Mouse (Mus musculus): ENCODE results near the gene Dynlrb2.
A peak's percentile ranks its signal among the peaks of the same experiment; 100 is the strongest.

The Dynlrb2 gene

GRCm38 (mm10) chr8:116504477-116505120, at the start of gene Dynlrb2:
Gene Dynlrb2 (plus strand): TSS chr8:116504974.
- DNase-seq (ENCODE audit: low read depth, low spot score) = peak; percentile 91

- no peak for DNase-seq (ENCODE audit: low read depth, low spot score)
These were observed 46.2 kb upstream of the Dynlrb2 start for GRCm38 (mm10) chr8:116458569-116458968.

- DNase-seq (ENCODE audit: low read depth, low spot score) = peak; percentile 59
These were observed 43.3 kb upstream of the Dynlrb2 start for GRCm38 (mm10) chr8:116461472-116461871.

GRCm38 (mm10) chr8:116466586-116466985, 38.2 kb upstream of the Dynlrb2 start:
- DNase-seq (ENCODE audit: low read depth, low spot score) = no peak

GRCm38 (mm10) chr8:116467027-116467426, 37.7 kb upstream of the Dynlrb2 start:
- no peak for DNase-seq (ENCODE audit: low read depth, low spot score)

GRCm38 (mm10) chr8:116477941-116478340, 26.8 kb upstream of the Dynlrb2 start:
- no peak for DNase-seq (ENCODE audit: low read depth, low spot score)

GRCm38 (mm10) chr8:116478681-116479080, 26.1 kb upstream of the Dynlrb2 start:
- DNase-seq (ENCODE audit: low read depth, low spot score) = peak; percentile 65

GRCm38 (mm10) chr8:116480894-116481293, 23.9 kb upstream of the Dynlrb2 start:
- DNase-seq (ENCODE audit: low read depth, low spot score) = peak; percentile 67

GRCm38 (mm10) chr8:116482738-116483137, 22.0 kb upstream of the Dynlrb2 start:
- no peak for DNase-seq (ENCODE audit: low read depth, low spot score)

GRCm38 (mm10) chr8:116484087-116484486, 20.7 kb upstream of the Dynlrb2 start:
- DNase-seq (ENCODE audit: low read depth, low spot score) = peak; percentile 47

GRCm38 (mm10) chr8:116488546-116488945, 16.2 kb upstream of the Dynlrb2 start:
- no peak for DNase-seq (ENCODE audit: low read depth, low spot score)

GRCm38 (mm10) chr8:116500057-116500809, 4.5 kb upstream of the Dynlrb2 start:
- DNase-seq (ENCODE audit: low read depth, low spot score) = no peak

GRCm38 (mm10) chr8:116508721-116509120, 3.9 kb downstream of the Dynlrb2 start:
- no peak for DNase-seq (ENCODE audit: low read depth, low spot score)

GRCm38 (mm10) chr8:116509247-116509646, 4.5 kb downstream of the Dynlrb2 start:
- DNase-seq (ENCODE audit: low read depth, low spot score) = no peak

- DNase-seq (ENCODE audit: low read depth, low spot score) = no peak
These were observed 14.9 kb downstream of the Dynlrb2 start for GRCm38 (mm10) chr8:116519676-116520075.

GRCm38 (mm10) chr8:116521208-116521607, 16.4 kb downstream of the Dynlrb2 start:
- no peak for DNase-seq (ENCODE audit: low read depth, low spot score)

GRCm38 (mm10) chr8:116521641-116522040, 16.9 kb downstream of the Dynlrb2 start:
- no peak for DNase-seq (ENCODE audit: low read depth, low spot score)

GRCm38 (mm10) chr8:116522104-116522767, 17.5 kb downstream of the Dynlrb2 start:
- no peak for DNase-seq (ENCODE audit: low read depth, low spot score)

GRCm38 (mm10) chr8:116524915-116525314, 20.1 kb downstream of the Dynlrb2 start:
- DNase-seq (ENCODE audit: low read depth, low spot score) = no peak

- DNase-seq (ENCODE audit: low read depth, low spot score) = no peak
These were observed 24.0 kb downstream of the Dynlrb2 start for GRCm38 (mm10) chr8:116528736-116529135.

GRCm38 (mm10) chr8:116533081-116533480, 28.3 kb downstream of the Dynlrb2 start:
- peak; percentile 24 for DNase-seq (ENCODE audit: low read depth, low spot score)

GRCm38 (mm10) chr8:116536786-116537185, 32.0 kb downstream of the Dynlrb2 start:
- no peak for DNase-seq (ENCODE audit: low read depth, low spot score)

- DNase-seq (ENCODE audit: low read depth, low spot score) = no peak
These were observed 34.0 kb downstream of the Dynlrb2 start for GRCm38 (mm10) chr8:116538763-116539162.
